Mouse (Mus musculus): ENCODE data around the gene Tnf.

GRCm38 (mm10) chr17:35153077-35153476 is 48.7 kb downstream of the Tnf start:
- TF ChIP-seq CTCF (IDR thresholded peaks at IDR 0.05; ENCODE audit: low read depth) (no peak), EP300 (optimal IDR thresholded peaks at IDR 0.05) (no peak)
